Mouse (Mus musculus) small intestine, adult 2 months (tissue): ENCODE data around the gene Creb5.

ENCODE experiments used
- CTCF ChIP-seq: fragments of 200-500 bp; IDR thresholded peaks from 2 replicates; pipeline ENCODE4 v1.5.1; 2012; ENCODE audit warnings: low read depth, mild to moderate bottlenecking, control low read depth, inconsistent platforms, low read length, moderate library complexity, mixed read lengths; ENCODE audit not compliant: insufficient replicate concordance, insufficient read length; ENCODE audit errors: extremely low read depth
- POLR2A ChIP-seq: fragments of 200-500 bp; IDR thresholded peaks from 2 replicates; pipeline ENCODE4 v1.6.1; 2012; ENCODE audit warnings: low read depth, mild to moderate bottlenecking, control low read depth, inconsistent platforms, low read length, moderate library complexity

DNA sequence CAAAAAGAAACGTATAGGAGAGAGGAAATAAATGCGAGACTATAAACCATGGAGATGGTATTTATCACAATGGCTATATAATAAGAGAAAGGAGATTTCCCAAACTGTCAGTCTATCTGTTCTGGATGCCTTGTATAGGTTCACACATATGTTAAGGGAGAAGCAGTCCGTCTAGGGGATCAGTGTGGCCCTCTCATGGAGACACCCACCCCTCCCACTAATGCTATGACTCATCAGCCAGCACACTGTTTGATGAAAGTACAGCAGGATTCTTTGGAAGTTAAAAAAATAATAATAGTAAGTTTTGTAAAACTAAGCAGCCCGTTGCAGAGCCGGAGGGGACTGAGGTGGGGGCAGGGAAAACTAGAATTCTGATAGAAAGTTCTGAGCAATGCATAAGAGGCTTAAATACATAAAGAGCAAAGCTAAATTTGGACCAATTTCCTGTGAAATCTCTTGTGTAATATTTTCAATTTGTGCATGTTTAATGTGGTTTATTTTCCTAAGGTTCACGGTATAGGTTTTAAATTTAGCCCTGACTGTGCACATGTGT is 176.3 kb downstream of the Creb5 start:
- TF ChIP-seq CTCF (no peak), POLR2A (no peak)
